Mouse (Mus musculus) kidney, adult 18-20 months (tissue): ENCODE measurements at regions not wholly inside any gene's neighbourhood (a gene's known extent, or its start where the extent isn't known, plus 50 kb on each side); places are given as distances from the start of the nearest gene placed in this dataset.
A peak's percentile ranks its signal among the peaks of the same experiment; 100 is the strongest.
"Not testable (repeated sequence)": the region's sequence is repeated elsewhere in the genome, so short reads cannot be mapped to it uniquely, and the experiment has no call there.

Experiments used
- DNase-seq: peaks from one replicate; pipeline ENCODE4 v3.0.0; 2021

GRCm38 (mm10) chr17:13432256-13432655 lies 77.9 kb downstream of the Tcp10c start:
- DNase-seq, result not testable (repeated sequence)

GRCm38 (mm10) chr17:13434146-13434545 lies 79.8 kb downstream of the Tcp10c start:
- not testable (repeated sequence) for DNase-seq

GRCm38 (mm10) chr17:13438790-13439189 lies 84.4 kb downstream of the Tcp10c start:
- DNase-seq, result not testable (repeated sequence)

- not testable (repeated sequence) for DNase-seq
Observed at GRCm38 (mm10) chr17:13440708-13441530, 86.5 kb downstream of the Tcp10c start.

- DNase-seq, result not testable (repeated sequence)
Observed at GRCm38 (mm10) chr17:13442229-13442628, 87.9 kb downstream of the Tcp10c start.

GRCm38 (mm10) chr17:13456869-13457600 lies 102.7 kb downstream of the Tcp10c start:
- DNase-seq, result not testable (repeated sequence)

GRCm38 (mm10) chr17:13457942-13458341 lies 103.6 kb downstream of the Tcp10c start:
- DNase-seq, result not testable (repeated sequence)

GRCm38 (mm10) chr17:13458814-13459213 lies 104.4 kb downstream of the Tcp10c start:
- DNase-seq, result not testable (repeated sequence)

GRCm38 (mm10) chr17:13462663-13463062 lies 108.3 kb downstream of the Tcp10c start:
- not testable (repeated sequence) for DNase-seq

- not testable (repeated sequence) for DNase-seq
Observed at GRCm38 (mm10) chr17:13465822-13466221, 111.5 kb downstream of the Tcp10c start.

GRCm38 (mm10) chr17:13469867-13470380 lies 115.6 kb downstream of the Tcp10c start:
- DNase-seq, result not testable (repeated sequence)

- peak; percentile 79 for DNase-seq
Observed at GRCm38 (mm10) chr17:13472460-13473062, 118.2 kb downstream of the Tcp10c start.

- peak; percentile 27 for DNase-seq
Observed at GRCm38 (mm10) chr17:13474310-13475094, 120.1 kb downstream of the Tcp10c start.

GRCm38 (mm10) chr17:13478866-13479571 lies 124.6 kb downstream of the Tcp10c start:
- DNase-seq, result no peak

- no peak for DNase-seq
Observed at GRCm38 (mm10) chr17:13479572-13480063, 125.2 kb downstream of the Tcp10c start.

GRCm38 (mm10) chr17:13481445-13482085 lies 127.2 kb downstream of the Tcp10c start:
- no peak for DNase-seq

- DNase-seq, result no peak
Observed at GRCm38 (mm10) chr17:13482136-13482535, 127.8 kb downstream of the Tcp10c start.

- DNase-seq, result no peak
Observed at GRCm38 (mm10) chr17:13487291-13488215, 133.2 kb downstream of the Tcp10c start.

GRCm38 (mm10) chr17:13488608-13489324 lies 134.4 kb downstream of the Tcp10c start:
- no peak for DNase-seq
